Mouse (Mus musculus) heart, adult 2 months (tissue): Measurements from ENCODE around the gene Dhps.

Experiments used
- CTCF ChIP-seq: fragments of 200-600 bp; IDR thresholded peaks from 2 replicates; pipeline ENCODE4 v1.8.1; 2022; ENCODE audit warnings: antibody characterized with exemption, mild to moderate bottlenecking, moderate library complexity
- EP300 ChIP-seq: fragments of 200-500 bp; IDR thresholded peaks from 2 replicates; pipeline ENCODE4 v1.6.1; 2011; ENCODE audit warnings: low read depth, low read length, control low read depth; ENCODE audit not compliant: insufficient read depth
- POLR2A ChIP-seq: fragments of 200-500 bp; IDR thresholded peaks from 2 replicates; pipeline ENCODE4 v1.6.1; 2011; ENCODE audit warnings: mild to moderate bottlenecking, low read depth, low read length, control low read depth; ENCODE audit not compliant: insufficient read depth

DNA sequence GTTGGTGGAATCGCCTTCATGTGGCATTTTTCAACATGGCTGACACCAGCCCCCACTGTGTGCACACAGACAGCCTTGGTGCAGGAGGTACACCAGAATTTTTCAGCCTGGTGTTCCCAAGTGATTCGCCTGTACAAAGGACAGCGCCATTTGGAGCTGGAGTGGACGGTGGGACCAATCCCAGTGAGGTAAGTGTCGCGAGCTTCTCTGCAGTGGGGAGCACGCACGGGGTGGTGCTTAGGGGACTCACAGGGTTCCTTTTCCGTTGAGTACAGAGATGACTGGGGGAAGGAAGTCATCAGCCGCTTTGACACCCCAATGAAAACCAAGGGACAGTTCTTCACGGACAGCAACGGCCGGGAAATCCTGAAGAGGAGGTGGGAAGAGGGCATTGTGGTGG is 23.5 kb downstream of the Dhps start:
- no peak for TF ChIP-seq CTCF
- TF ChIP-seq POLR2A, result no peak
- TF ChIP-seq EP300, result no peak
